In genomic region chr3:127260786-127261166, GRCm38 (mm10) we compare ENCODE assay signal across 21 mouse cellular contexts.
DNase-seq lines count a peak whose midpoint lies in the region; ATAC-seq lines count a peak whose summit lies in the region.
"Had no signal": no experiment of that assay in that cellular context is flagged by ENCODE, and none has a peak within 500 bp of the region (broad histone marks: within the 10 kb centered on the region; RNA-seq: fewer than 3 reads in every experiment).

No protein-coding gene starts in this region.

- H3K4me3 ChIP-seq in kidney, embryonic 14.5 days (ENCODE audit: low read length) = no peak overlapping the region
- no peak overlapping the region for H3K4me3 ChIP-seq in midbrain, embryonic 16.5 days (ENCODE audit: low read depth, low read length)
- H3K4me3 ChIP-seq: heart, embryonic 15.5 days; hindbrain, embryonic 15.5 days; liver, embryonic 12.5 days; lung, embryonic 15.5 days had no signal

- no peak overlapping the region for H3K9ac ChIP-seq in kidney, embryonic 14.5 days (ENCODE audit: low read depth, low read length)
- 0 out of 2 replicates have a peak overlapping the region, but pooled peaks have one; percentile 3 for H3K9ac ChIP-seq in midbrain, embryonic 16.5 days (ENCODE audit: low read depth, low read length)
- H3K9ac ChIP-seq: forebrain, postnatal 0 days; heart, embryonic 15.5 days; hindbrain, embryonic 15.5 days; liver, embryonic 12.5 days; lung, embryonic 15.5 days had no signal

- H3K27ac ChIP-seq in kidney, embryonic 14.5 days (ENCODE audit: low read depth, low read length) = no peak overlapping the region
- peak overlapping the region; percentile 67 for H3K27ac ChIP-seq in midbrain, embryonic 16.5 days (ENCODE audit: low read length)
- H3K27ac ChIP-seq: heart, embryonic 15.5 days; hindbrain, embryonic 15.5 days; liver, embryonic 12.5 days; lung, embryonic 15.5 days; macrophage had no signal

- no peaks in the 10 kb centered on the region for H3K36me3 ChIP-seq in kidney, embryonic 14.5 days (ENCODE audit: control insufficient read depth, insufficient read depth, low read length)
- no peaks in the 10 kb centered on the region for H3K36me3 ChIP-seq in midbrain, embryonic 16.5 days (ENCODE audit: control insufficient read depth, insufficient read depth, low read length)
- H3K36me3 ChIP-seq: heart, embryonic 15.5 days; hindbrain, embryonic 15.5 days; liver, embryonic 12.5 days; lung, embryonic 15.5 days had no signal

- DNase-seq in cerebellum, postnatal 14 days = peak; percentile 20 to 24
- no peak for DNase-seq in cerebellum, adult 11-12 months
- no peak for DNase-seq in kidney, adult 18-20 months
- DNase-seq in brain, adult 2 months (ENCODE audit: low read depth, low spot score) = peak; percentile 20
- DNase-seq in left cerebral cortex, adult 8-10 months (ENCODE audit: low spot score in 2 of 2) = no peak
- DNase-seq: adrenal gland, postnatal 10 days; cerebellum, adult 2 months; forebrain, postnatal 0 days; heart, adult 18-20 months; kidney, adult 11 months; left cerebral cortex, postnatal 4 days; thymus, postnatal 25 days had no signal

- no peaks in the 10 kb centered on the region for H3K9me3 ChIP-seq in kidney, embryonic 14.5 days (ENCODE audit: control insufficient read depth, low read length)
- H3K9me3 ChIP-seq in midbrain, embryonic 16.5 days (replicated peaks; ENCODE audit: control insufficient read depth, low read length, poor library complexity, severe bottlenecking) = no peaks in the 10 kb centered on the region
- H3K9me3 ChIP-seq: heart, embryonic 15.5 days; hindbrain, embryonic 15.5 days; liver, embryonic 12.5 days; lung, embryonic 15.5 days had no signal

- ATAC-seq in kidney, embryonic 14.5 days (ENCODE audit: low FRiP score, low TSS enrichment) = peak; percentile 73; the same call in 1 of the 2 replicates
- peak; percentile 43 for ATAC-seq in midbrain, embryonic 16.5 days
- ATAC-seq in CD4-positive, CD25-positive, alpha-beta regulatory T cell, adult 4 months = no peak
- ATAC-seq: forebrain, postnatal 0 days; liver, embryonic 12.5 days had no signal

- 0 out of 2 replicates have a peak, but pooled peaks cover 3% of the 10 kb centered on the region for H3K4me1 ChIP-seq in kidney, embryonic 14.5 days (ENCODE audit: control insufficient read depth, insufficient read depth, low read length)
- peaks cover 38% of the 10 kb centered on the region for H3K4me1 ChIP-seq in midbrain, embryonic 16.5 days (ENCODE audit: control insufficient read depth, insufficient read depth, low read length)
- H3K4me1 ChIP-seq: liver, embryonic 12.5 days had no signal

- no peak overlapping the region for H3K4me2 ChIP-seq in kidney, embryonic 14.5 days (replicated peaks; ENCODE audit: low read depth, low read length)
- H3K4me2 ChIP-seq in midbrain, embryonic 16.5 days (ENCODE audit: low read length) = peak overlapping the region; percentile 33
- H3K4me2 ChIP-seq: heart, embryonic 15.5 days; hindbrain, embryonic 15.5 days; liver, embryonic 12.5 days; lung, embryonic 15.5 days had no signal

- 23% methylated on average over 7 of the region's 7 CpGs for WGBS in kidney, embryonic 14.5 days
- 44% methylated on average over 7 of the region's 7 CpGs for WGBS in midbrain, embryonic 16.5 days

- no peaks in the 10 kb centered on the region for H3K27me3 ChIP-seq in kidney, embryonic 14.5 days (ENCODE audit: control insufficient read depth, insufficient read depth, low read length)
- H3K27me3 ChIP-seq in midbrain, embryonic 16.5 days (ENCODE audit: control insufficient read depth, insufficient read depth, low read depth, low read length) = no peaks in the 10 kb centered on the region
- H3K27me3 ChIP-seq: CH12.LX; heart, embryonic 15.5 days; hindbrain, embryonic 15.5 days; liver, embryonic 12.5 days; lung, embryonic 15.5 days had no signal

Comparison
In these comparisons a context has a peak if more than half of its experiments do, and no peak if none do; other contexts are left out.
1. DNase-seq: peak in cerebellum, postnatal 14 days (2 of 2) and brain, adult 2 months (single experiment); none in cerebellum, adult 11-12 months (single experiment), kidney, adult 18-20 months (single experiment) and left cerebral cortex, adult 8-10 months (0 of 2).